Mouse (Mus musculus): ENCODE measurements around the gene Gm10487. TPM values are rescaled to one million over a fixed set of nuclear protein-coding genes. Genes with fewer than 3 reads are reported as not detected.
"Not testable (repeated sequence)": the region's sequence is repeated elsewhere in the genome, so short reads cannot be mapped to it uniquely, and the experiment has no call there.

Gene Gm10487
- not detected for total RNA-seq (2021)

DNA sequence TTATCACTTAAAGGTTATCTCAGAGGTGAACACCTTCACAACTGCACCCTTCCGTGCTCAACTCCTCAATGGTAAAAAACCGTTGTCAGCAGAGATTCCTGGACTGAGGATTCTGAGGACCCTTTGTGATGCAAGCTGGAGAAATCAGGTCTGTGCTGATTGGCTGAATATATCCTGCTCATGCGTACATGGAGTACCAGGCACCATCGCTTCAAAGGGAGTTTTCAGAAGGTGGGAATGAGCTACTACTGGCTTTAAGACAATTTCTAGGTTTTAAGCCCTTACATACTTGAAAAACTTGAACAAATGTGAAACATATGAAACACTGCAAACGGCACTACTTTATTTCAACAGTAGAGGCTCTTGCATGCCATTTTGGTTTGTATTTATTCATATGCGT is at the start of gene Gm10487:
Gm10487 (minus strand) TSS at position 101 of the 400 bp plus-strand sequence.
- not testable (repeated sequence) for DNase-seq

All from heart, postnatal 4 days (tissue).